Mouse (Mus musculus) embryonic facial prominence, embryonic 15.5 days (tissue): ENCODE measurements around the gene Colca2. TPM values are rescaled to one million over a fixed set of nuclear protein-coding genes. Genes with fewer than 3 reads are reported as not detected.

Experiments used
- ATAC-seq: fragments of 200-750 bp; cut with Nextera tagmentation; 2 replicates; pipeline ENCODE4 v1.8.0; 2017; ENCODE audit warnings: low read depth, moderate TSS enrichment; ENCODE audit not compliant: insufficient number of reproducible peaks, low FRiP score, low TSS enrichment
- H3K27ac ChIP-seq: fragments of 300-500 bp; sonication (generic); replicated peaks from 2 replicates; pipeline ENCODE4 v1.5.1; 2015; ENCODE audit warnings: mild to moderate bottlenecking, inconsistent platforms
- H3K27me3 ChIP-seq: fragments of 300-500 bp; sonication (generic); 2 replicates; pipeline ENCODE4 v1.6.1; 2015; ENCODE audit warnings: inconsistent platforms
- H3K36me3 ChIP-seq: fragments of 300-500 bp; sonication (generic); 2 replicates; pipeline ENCODE4 v1.6.1; 2015; ENCODE audit warnings: mild to moderate bottlenecking, inconsistent platforms
- H3K4me1 ChIP-seq: fragments of 300-500 bp; sonication (generic); 2 replicates; pipeline ENCODE4 v1.6.1; 2015; ENCODE audit warnings: inconsistent platforms
- H3K4me2 ChIP-seq: fragments of 300-500 bp; sonication (generic); replicated peaks from 2 replicates; pipeline ENCODE4 v1.6.1; 2015; ENCODE audit warnings: mild to moderate bottlenecking, inconsistent platforms
- H3K4me3 ChIP-seq: fragments of 300-500 bp; sonication (generic); replicated peaks from 2 replicates; pipeline ENCODE4 v1.5.1; 2015; ENCODE audit warnings: mild to moderate bottlenecking, inconsistent platforms
- H3K9ac ChIP-seq: fragments of 300-500 bp; sonication (generic); 2 replicates; pipeline ENCODE4 v1.6.1; 2015; ENCODE audit warnings: inconsistent platforms
- H3K9me3 ChIP-seq: fragments of 300-500 bp; sonication (generic); replicated peaks from 2 replicates; pipeline ENCODE4 v1.6.1; 2016; ENCODE audit warnings: inconsistent platforms
- WGBS: fragments of 180-500 bp; shearing (Covaris S2); methylation state at CpG from one replicate; pipeline ENCODE4 v1.1.7; 2015; 5-methylcytosine and 5-hydroxymethylcytosine counted together
- polyA plus RNA-seq: library from polyadenylated mRNA; unstranded; fragments of >200 nt; fragmentation: Nextera tagmentation; extraction: Ambion mirVana; gene quantifications from 2 replicates; pipeline ENCODE4 v1.2.1, GENCODE M21; 2015

The Colca2 gene
- polyA plus RNA-seq, 1 experiment from 2014 or later, result 4.8 TPM

- Histone ChIP-seq H3K4me1 (no peaks in the 10 kb centered on the region), H3K27me3 (no peaks in the 10 kb centered on the region; the same call in 1 of the 2 replicates), H3K36me3 (no peaks in the 10 kb centered on the region), H3K4me3 (no peak overlapping the region), H3K9me3 (no peaks in the 10 kb centered on the region), H3K4me2 (no peak overlapping the region), H3K9ac (no peak overlapping the region), H3K27ac (no peak overlapping the region)
- 70% methylated on average over 3 of the region's 3 CpGs for WGBS
- ATAC-seq, result no peak
Measured at GRCm38 (mm10) chr9:51306351-51306750, 28.0 kb upstream of the Colca2 start.

- no peak overlapping the region for H3K4me2 ChIP-seq
- no peaks in the 10 kb centered on the region for H3K4me1 ChIP-seq
- H3K9ac ChIP-seq, result no peak overlapping the region
- H3K4me3 ChIP-seq, result no peak overlapping the region
- H3K36me3 ChIP-seq, result no peaks in the 10 kb centered on the region
- WGBS, result 58% methylated on average over 3 of the region's 3 CpGs
- no peak for ATAC-seq
- H3K27ac ChIP-seq, result no peak overlapping the region
- no peaks in the 10 kb centered on the region; the same call in 1 of the 2 replicates for H3K27me3 ChIP-seq
- no peaks in the 10 kb centered on the region for H3K9me3 ChIP-seq
Measured at GRCm38 (mm10) chr9:51305146-51305545, 26.8 kb upstream of the Colca2 start.

GRCm38 (mm10) chr9:51303980-51304379 is 25.6 kb upstream of the Colca2 start:
- Histone ChIP-seq H3K9ac (no peak overlapping the region), H3K27me3 (no peaks in the 10 kb centered on the region; the same call in 1 of the 2 replicates), H3K27ac (no peak overlapping the region), H3K36me3 (no peaks in the 10 kb centered on the region), H3K4me2 (no peak overlapping the region), H3K9me3 (no peaks in the 10 kb centered on the region), H3K4me1 (no peaks in the 10 kb centered on the region), H3K4me3 (no peak overlapping the region)
- WGBS, result 81% methylated on average over 5 of the region's 5 CpGs
- no peak for ATAC-seq

GRCm38 (mm10) chr9:51293541-51293940 is 15.2 kb upstream of the Colca2 start:
- no peak overlapping the region for H3K27ac ChIP-seq
- no peaks in the 10 kb centered on the region for H3K9me3 ChIP-seq
- no peaks in the 10 kb centered on the region for H3K27me3 ChIP-seq
- H3K4me1 ChIP-seq, result no peaks in the 10 kb centered on the region
- 43% methylated on average over 8 of the region's 8 CpGs for WGBS
- H3K9ac ChIP-seq, result no peak overlapping the region
- no peak overlapping the region for H3K4me3 ChIP-seq
- H3K36me3 ChIP-seq, result no peaks in the 10 kb centered on the region
- ATAC-seq, result no peak
- no peak overlapping the region for H3K4me2 ChIP-seq

- Histone ChIP-seq H3K4me3 (no peak overlapping the region), H3K36me3 (no peaks in the 10 kb centered on the region), H3K27me3 (no peaks in the 10 kb centered on the region), H3K4me2 (no peak overlapping the region), H3K27ac (no peak overlapping the region), H3K9me3 (no peaks in the 10 kb centered on the region), H3K9ac (no peak overlapping the region), H3K4me1 (no peaks in the 10 kb centered on the region)
- 0 out of 2 replicates have a peak, but pooled peaks have one; percentile 11 for ATAC-seq
- 28% methylated on average over 4 of the region's 4 CpGs for WGBS
Measured at GRCm38 (mm10) chr9:51292674-51293073, 14.3 kb upstream of the Colca2 start.

- no peaks in the 10 kb centered on the region for H3K36me3 ChIP-seq
- no peak overlapping the region for H3K4me3 ChIP-seq
- H3K27me3 ChIP-seq, result no peaks in the 10 kb centered on the region
- WGBS, result 67% methylated on average over 4 of the region's 4 CpGs
- H3K9me3 ChIP-seq, result no peaks in the 10 kb centered on the region
- H3K9ac ChIP-seq, result no peak overlapping the region
- no peaks in the 10 kb centered on the region for H3K4me1 ChIP-seq
- no peak overlapping the region for H3K27ac ChIP-seq
- H3K4me2 ChIP-seq, result no peak overlapping the region
- ATAC-seq, result no peak
Measured at GRCm38 (mm10) chr9:51290980-51291379, 12.6 kb upstream of the Colca2 start.

- H3K27ac ChIP-seq, result no peak overlapping the region
- WGBS, result 31% methylated on average over 2 of the region's 2 CpGs
- H3K9ac ChIP-seq, result no peak overlapping the region
- no peak overlapping the region for H3K4me3 ChIP-seq
- H3K9me3 ChIP-seq, result no peaks in the 10 kb centered on the region
- H3K36me3 ChIP-seq, result no peaks in the 10 kb centered on the region
- 0 out of 2 replicates have a peak, but pooled peaks cover 12% of the 10 kb centered on the region for H3K27me3 ChIP-seq
- H3K4me2 ChIP-seq, result no peak overlapping the region
- H3K4me1 ChIP-seq, result no peaks in the 10 kb centered on the region
- ATAC-seq, result no peak
Measured at GRCm38 (mm10) chr9:51286079-51286478, 7.7 kb upstream of the Colca2 start.

- WGBS, result 13% methylated on average over 13 of the region's 13 CpGs
- H3K27me3 ChIP-seq, result peaks cover 22% of the 10 kb centered on the region
- peak overlapping the region; percentile 87 for H3K4me2 ChIP-seq
- peaks cover 15% of the 10 kb centered on the region for H3K4me1 ChIP-seq
- 0 out of 2 replicates have a peak, but pooled peaks have one; percentile 7 for ATAC-seq
- H3K9ac ChIP-seq, result peak overlapping the region; percentile 52
- H3K27ac ChIP-seq, result peak overlapping the region; percentile 74
- no peaks in the 10 kb centered on the region for H3K9me3 ChIP-seq
- H3K36me3 ChIP-seq, result no peaks in the 10 kb centered on the region
- peak overlapping the region; percentile 58 for H3K4me3 ChIP-seq
Measured at GRCm38 (mm10) chr9:51277834-51278498, 403 bp downstream of the Colca2 start.

- H3K36me3 ChIP-seq, result no peaks in the 10 kb centered on the region
- peaks cover 3% of the 10 kb centered on the region; the same call in 1 of the 2 replicates for H3K27me3 ChIP-seq
- H3K9me3 ChIP-seq, result no peaks in the 10 kb centered on the region
- no peak overlapping the region for H3K27ac ChIP-seq
- peaks cover 15% of the 10 kb centered on the region for H3K4me1 ChIP-seq
- 33% methylated on average over 4 of the region's 4 CpGs for WGBS
- no peak for ATAC-seq
- no peak overlapping the region for H3K4me3 ChIP-seq
- H3K4me2 ChIP-seq, result no peak overlapping the region
- no peak overlapping the region for H3K9ac ChIP-seq
Measured at GRCm38 (mm10) chr9:51274678-51275077, 3.7 kb downstream of the Colca2 start.

- no peak overlapping the region for H3K4me2 ChIP-seq
- H3K27ac ChIP-seq, result no peak overlapping the region
- no peaks in the 10 kb centered on the region for H3K27me3 ChIP-seq
- peaks cover 12% of the 10 kb centered on the region; the same call in 1 of the 2 replicates for H3K4me1 ChIP-seq
- H3K9me3 ChIP-seq, result no peaks in the 10 kb centered on the region
- WGBS, result 64% methylated on average over 9 of the region's 9 CpGs
- H3K36me3 ChIP-seq, result no peaks in the 10 kb centered on the region
- H3K9ac ChIP-seq, result no peak overlapping the region
- H3K4me3 ChIP-seq, result no peak overlapping the region
- ATAC-seq, result no peak
Measured at GRCm38 (mm10) chr9:51273581-51274154, 4.7 kb downstream of the Colca2 start.

GRCm38 (mm10) chr9:51272102-51272501 is 6.3 kb downstream of the Colca2 start:
- Histone ChIP-seq H3K4me3 (no peak overlapping the region), H3K27ac (no peak overlapping the region), H3K36me3 (no peaks in the 10 kb centered on the region), H3K4me2 (no peak overlapping the region), H3K4me1 (peaks cover 5% of the 10 kb centered on the region; the same call in 1 of the 2 replicates), H3K27me3 (no peaks in the 10 kb centered on the region), H3K9me3 (no peaks in the 10 kb centered on the region), H3K9ac (no peak overlapping the region)
- no peak for ATAC-seq
- 65% methylated on average over 5 of the region's 5 CpGs for WGBS
